Mouse (Mus musculus) embryonic facial prominence, embryonic 13.5 days (tissue): ENCODE data around the gene Ces1b. TPM values are rescaled to one million over a fixed set of nuclear protein-coding genes. Genes with fewer than 3 reads are reported as not detected.

ENCODE experiments used
- ATAC-seq: fragments of 200-750 bp; cut with Nextera tagmentation; 2 replicates; pipeline ENCODE4 v1.8.0; 2017; ENCODE audit warnings: low read depth; ENCODE audit not compliant: insufficient number of reproducible peaks, insufficient read depth, low FRiP score, low TSS enrichment
- H3K27ac ChIP-seq: fragments of 300-500 bp; sonication (generic); 2 replicates; pipeline ENCODE4 v1.5.1; 2015; ENCODE audit warnings: moderate library complexity, mild to moderate bottlenecking, inconsistent platforms
- H3K27me3 ChIP-seq: fragments of 300-500 bp; sonication (generic); 2 replicates; pipeline ENCODE4 v1.6.1; 2015; ENCODE audit warnings: mild to moderate bottlenecking, inconsistent platforms
- H3K36me3 ChIP-seq: fragments of 300-500 bp; sonication (generic); 2 replicates; pipeline ENCODE4 v1.6.1; 2015; ENCODE audit warnings: mild to moderate bottlenecking, inconsistent platforms
- H3K4me1 ChIP-seq: fragments of 300-500 bp; sonication (generic); 2 replicates; pipeline ENCODE4 v1.6.1; 2015; ENCODE audit warnings: inconsistent platforms
- H3K4me2 ChIP-seq: fragments of 300-500 bp; sonication (generic); 2 replicates; pipeline ENCODE4 v1.6.1; 2015; ENCODE audit warnings: moderate library complexity, mild to moderate bottlenecking, inconsistent platforms
- H3K4me3 ChIP-seq: fragments of 300-500 bp; sonication (generic); 2 replicates; pipeline ENCODE4 v1.5.1; 2015; ENCODE audit warnings: mild to moderate bottlenecking, inconsistent platforms
- H3K9ac ChIP-seq: fragments of 300-500 bp; sonication (generic); 2 replicates; pipeline ENCODE4 v1.6.1; 2015; ENCODE audit warnings: mild to moderate bottlenecking, inconsistent platforms
- H3K9me3 ChIP-seq: fragments of 300-500 bp; sonication (generic); 2 replicates; pipeline ENCODE4 v1.6.1; 2016; ENCODE audit warnings: inconsistent platforms
- WGBS: fragments of 180-500 bp; shearing (Covaris S2); methylation state at CpG from one replicate; pipeline ENCODE4 v1.1.7; 2015; ENCODE audit warnings: mixed read lengths; 5-methylcytosine and 5-hydroxymethylcytosine counted together
- polyA plus RNA-seq: library from polyadenylated mRNA; unstranded; fragments of >200 nt; fragmentation: Nextera tagmentation; extraction: Ambion mirVana; gene quantifications from 2 replicates; pipeline ENCODE4 v1.2.1, GENCODE M21; 2015

Ces1b gene
- polyA plus RNA-seq, 1 experiment from 2014 or later = not detected

DNA sequence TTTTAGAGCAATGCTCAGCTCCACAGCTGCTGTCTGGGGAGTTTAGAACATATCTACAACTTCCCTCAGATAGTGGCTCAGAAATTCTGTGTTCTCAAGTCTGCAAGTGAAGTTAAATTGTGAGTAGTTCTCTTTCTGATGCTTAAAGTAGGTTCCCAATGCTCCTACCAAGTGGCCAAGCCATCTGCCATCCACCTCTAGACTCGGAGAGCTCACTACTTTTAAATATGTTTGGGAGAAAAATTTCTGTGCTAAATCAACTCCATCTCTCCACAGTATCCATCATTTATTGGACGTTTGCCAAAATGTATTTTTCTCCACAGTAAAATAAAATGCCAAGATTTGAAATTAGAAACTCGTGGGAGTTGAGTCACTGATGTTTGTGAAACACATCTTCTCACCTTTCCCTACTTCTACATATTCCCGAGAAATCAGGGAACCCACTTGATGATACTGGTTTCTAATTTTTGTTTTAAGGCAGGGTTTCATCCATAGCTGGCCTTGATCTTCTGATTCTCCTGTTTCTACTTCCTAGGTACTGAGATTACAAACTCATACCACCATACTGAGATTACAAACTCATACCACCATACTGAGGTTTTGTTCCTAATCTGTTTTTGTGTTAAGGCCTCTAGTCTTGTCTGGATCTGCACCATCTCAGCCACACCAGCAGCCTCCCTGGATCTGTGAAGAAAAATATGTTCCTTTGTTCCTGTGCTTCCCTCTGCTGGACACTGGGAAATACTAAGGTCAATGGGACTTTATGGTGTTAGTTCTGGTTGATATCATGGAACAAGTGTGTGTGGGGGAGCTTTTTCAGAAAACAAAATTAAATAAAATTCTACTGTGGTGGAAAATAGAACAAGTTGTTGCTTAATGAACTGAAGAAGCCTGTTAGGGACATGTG lies 31.1 kb downstream of the Ces1b start:
- H3K4me1 ChIP-seq = peaks cover 8% of the 10 kb centered on the region; the same call in 1 of the 2 replicates
- H3K9me3 ChIP-seq = no peaks in the 10 kb centered on the region
- no peaks in the 10 kb centered on the region for H3K27me3 ChIP-seq
- no peak overlapping the region for H3K4me3 ChIP-seq
- no peaks in the 10 kb centered on the region for H3K36me3 ChIP-seq
- no peak for ATAC-seq
- no peak overlapping the region for H3K4me2 ChIP-seq
- WGBS = 40% methylated on average over 4 of the region's 4 CpGs
- no peak overlapping the region; the same call in 1 of the 2 replicates for H3K27ac ChIP-seq
- no peak overlapping the region for H3K9ac ChIP-seq

DNA sequence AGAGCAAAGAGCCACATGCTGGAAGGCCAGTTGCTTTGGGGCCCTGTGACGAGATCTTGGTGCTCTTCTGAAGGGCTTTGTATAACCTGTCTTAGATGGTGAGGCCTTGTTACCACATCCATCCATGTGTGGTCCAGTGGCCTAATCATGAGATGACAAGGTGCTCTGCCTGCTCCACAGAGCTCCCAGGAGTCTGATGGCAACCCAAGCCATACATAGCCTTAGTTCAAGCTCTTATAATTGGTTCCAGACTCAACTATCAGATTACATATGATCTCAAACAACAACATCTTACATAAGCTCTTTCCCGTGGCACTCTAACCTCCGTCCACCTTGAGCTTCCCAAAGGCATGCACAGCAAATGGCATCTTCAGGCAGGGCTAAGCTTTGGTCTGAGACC lies 31.7 kb downstream of the Ces1b start, which contains the start of gene Ces1a:
TSS of gene Ces1a (minus strand) at position 101 of the 400 bp plus-strand sequence.
- H3K36me3 ChIP-seq = no peaks in the 10 kb centered on the region
- H3K4me1 ChIP-seq = peaks cover 8% of the 10 kb centered on the region; the same call in 1 of the 2 replicates
- no peak for ATAC-seq
- no peak within 1 kb of the TSS for H3K9ac ChIP-seq
- H3K4me3 ChIP-seq = no peak within 1 kb of the TSS
- no peak within 1 kb of the TSS; the same call in 1 of the 2 replicates for H3K27ac ChIP-seq
- H3K4me2 ChIP-seq = no peak within 1 kb of the TSS
- no peaks in the 10 kb centered on the region for H3K9me3 ChIP-seq
- no peaks in the 10 kb centered on the region for H3K27me3 ChIP-seq
- 28% methylated on average over 3 of the region's 3 CpGs for WGBS

DNA sequence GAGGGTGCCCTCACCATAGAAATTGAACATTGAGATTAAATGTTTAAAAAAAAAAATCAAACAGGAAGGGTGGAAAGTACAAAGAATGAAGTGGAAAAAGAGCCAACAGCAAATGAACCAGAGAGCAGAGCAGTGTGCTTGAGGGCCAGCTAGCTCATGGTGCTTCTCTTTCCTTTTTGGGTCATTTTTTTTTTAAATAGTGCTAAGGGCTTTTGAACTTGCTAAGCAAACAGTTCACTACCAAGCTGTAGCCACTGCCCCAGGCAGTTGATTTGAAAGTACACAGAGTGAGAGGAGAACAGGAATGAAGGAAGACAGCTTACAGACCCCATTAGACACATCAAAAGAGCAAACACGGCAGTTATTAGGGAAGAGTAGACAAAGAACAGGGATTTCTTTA lies 36.7 kb downstream of the Ces1b start:
- H3K4me2 ChIP-seq = no peak overlapping the region
- no peaks in the 10 kb centered on the region for H3K36me3 ChIP-seq
- H3K4me3 ChIP-seq = no peak overlapping the region
- peaks cover 2% of the 10 kb centered on the region; the same call in 1 of the 2 replicates for H3K4me1 ChIP-seq
- no peak overlapping the region for H3K9ac ChIP-seq
- WGBS = 26% methylated on average over 1 of the region's 1 CpGs
- H3K27me3 ChIP-seq = no peaks in the 10 kb centered on the region
- no peaks in the 10 kb centered on the region for H3K9me3 ChIP-seq
- ATAC-seq = no peak
- no peak overlapping the region for H3K27ac ChIP-seq

DNA sequence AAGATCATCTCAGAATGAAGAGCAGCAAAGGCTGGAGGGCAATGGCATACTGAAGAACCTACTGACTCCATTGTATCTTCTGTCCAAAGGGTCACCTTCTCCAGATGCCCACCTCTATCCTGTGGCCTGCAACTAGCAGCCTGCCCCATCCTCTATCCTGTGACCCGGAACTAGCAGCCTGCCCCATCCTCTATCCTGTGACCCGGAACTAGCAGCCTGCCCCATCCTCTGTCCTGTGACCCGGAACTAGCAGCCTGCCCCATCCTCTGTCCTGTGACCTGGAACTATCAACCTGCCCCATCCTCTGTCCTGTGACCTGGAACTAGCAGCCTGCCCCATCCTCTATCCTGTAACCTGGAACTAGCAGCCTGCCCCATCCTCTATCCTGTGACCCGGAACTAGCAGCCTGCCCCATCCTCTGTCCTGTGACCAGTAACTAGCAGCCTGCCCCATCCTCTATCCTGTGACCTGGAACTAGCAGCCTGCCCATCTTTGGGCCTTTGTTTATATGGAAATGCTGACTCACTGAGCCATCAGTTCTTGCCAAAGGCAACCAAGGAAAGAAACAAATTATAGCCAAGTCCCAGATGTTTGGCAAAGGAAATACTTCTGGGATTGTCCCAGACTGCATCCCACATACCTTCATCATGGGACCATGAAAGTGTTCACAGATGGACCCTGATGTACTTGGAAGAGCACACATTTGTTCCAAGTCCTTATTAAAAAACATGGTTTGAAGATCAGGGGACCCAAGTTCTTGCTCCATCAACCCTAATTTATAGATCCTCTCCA lies 38.8 kb downstream of the Ces1b start:
- no peak for ATAC-seq
- 77% methylated on average over 4 of the region's 4 CpGs for WGBS

DNA sequence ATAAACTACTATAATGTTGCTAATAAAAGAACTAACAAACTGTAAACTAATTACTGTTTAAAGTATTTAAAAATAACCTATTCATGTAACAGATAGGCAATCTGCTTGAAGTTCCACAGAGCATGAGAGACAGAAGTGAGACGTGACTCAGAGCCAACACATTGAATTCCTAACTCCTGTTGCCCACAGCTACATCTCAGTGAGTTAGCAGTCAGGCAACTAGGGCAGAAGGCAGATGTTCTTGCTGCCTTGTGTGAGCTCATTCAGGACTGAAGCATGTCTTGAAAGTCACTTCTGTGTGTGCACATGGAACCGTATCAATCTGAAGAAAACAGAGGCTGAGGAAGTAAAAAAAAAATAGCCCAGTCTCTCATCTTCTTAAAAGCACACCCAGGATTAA lies 39.6 kb downstream of the Ces1b start:
- no peak overlapping the region for H3K9ac ChIP-seq
- no peaks in the 10 kb centered on the region for H3K4me1 ChIP-seq
- no peak overlapping the region for H3K27ac ChIP-seq
- no peak overlapping the region for H3K4me2 ChIP-seq
- no peaks in the 10 kb centered on the region for H3K9me3 ChIP-seq
- WGBS = 70% methylated on average over 2 of the region's 2 CpGs
- H3K27me3 ChIP-seq = no peaks in the 10 kb centered on the region
- H3K36me3 ChIP-seq = no peaks in the 10 kb centered on the region
- H3K4me3 ChIP-seq = no peak overlapping the region
- ATAC-seq = no peak

More for the DNA sequence above, 38.8 kb downstream of the Ces1b start:
- Histone ChIP-seq H3K4me2 (no peak overlapping the region), H3K27me3 (no peaks in the 10 kb centered on the region), H3K27ac (no peak overlapping the region), H3K4me3 (no peak overlapping the region), H3K4me1 (no peaks in the 10 kb centered on the region), H3K36me3 (no peaks in the 10 kb centered on the region), H3K9me3 (no peaks in the 10 kb centered on the region), H3K9ac (no peak overlapping the region)

DNA sequence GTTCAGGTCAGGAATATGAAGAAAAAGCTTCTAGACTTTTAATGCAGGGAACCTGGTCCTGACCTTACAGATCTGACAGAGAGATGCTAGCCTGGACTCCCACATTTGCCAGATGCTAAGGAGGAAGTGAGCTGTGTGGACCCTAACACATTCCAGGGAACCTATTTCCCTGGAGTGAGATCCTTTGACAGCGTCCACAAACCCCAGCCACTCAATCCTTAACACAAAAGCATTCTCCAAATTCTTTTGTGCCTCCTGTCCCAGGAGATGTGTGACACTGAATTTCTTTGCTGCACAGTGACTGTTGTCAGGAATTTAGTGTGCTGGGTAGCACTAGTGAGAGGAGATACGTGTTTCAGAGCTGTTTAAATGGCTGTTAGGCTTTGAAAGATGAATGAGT lies 41.0 kb downstream of the Ces1b start:
- 13% methylated on average over 2 of the region's 2 CpGs for WGBS
- no peaks in the 10 kb centered on the region for H3K27me3 ChIP-seq
- H3K9ac ChIP-seq = no peak overlapping the region
- H3K27ac ChIP-seq = no peak overlapping the region
- H3K4me1 ChIP-seq = no peaks in the 10 kb centered on the region
- no peaks in the 10 kb centered on the region for H3K36me3 ChIP-seq
- H3K9me3 ChIP-seq = no peaks in the 10 kb centered on the region
- H3K4me2 ChIP-seq = no peak overlapping the region
- no peak overlapping the region for H3K4me3 ChIP-seq
- no peak for ATAC-seq

DNA sequence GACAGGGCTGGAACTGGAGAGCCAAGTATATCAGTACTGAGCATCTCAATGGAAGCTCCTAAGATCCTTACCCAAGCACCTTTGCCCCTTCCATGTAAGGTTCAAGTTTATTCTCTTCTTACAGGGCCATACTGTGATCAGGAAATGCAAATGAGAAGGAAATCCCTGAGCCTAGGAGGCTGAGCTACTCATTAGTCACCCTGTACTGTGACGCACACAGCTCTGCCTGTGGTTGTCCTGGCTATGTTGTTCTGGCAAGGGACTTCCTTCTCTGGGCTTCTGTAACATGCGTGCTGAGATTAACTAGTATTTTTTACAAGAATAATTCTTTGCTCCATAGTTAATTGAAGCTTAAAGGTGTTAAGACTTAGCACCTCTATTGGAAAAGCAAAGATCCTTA lies 49.2 kb downstream of the Ces1b start:
- H3K9me3 ChIP-seq = no peaks in the 10 kb centered on the region
- H3K27ac ChIP-seq = no peak overlapping the region
- 74% methylated on average over 2 of the region's 2 CpGs for WGBS
- no peak overlapping the region for H3K4me3 ChIP-seq
- H3K4me1 ChIP-seq = no peaks in the 10 kb centered on the region
- no peak overlapping the region for H3K9ac ChIP-seq
- no peaks in the 10 kb centered on the region for H3K27me3 ChIP-seq
- H3K4me2 ChIP-seq = no peak overlapping the region
- no peak for ATAC-seq
- H3K36me3 ChIP-seq = no peaks in the 10 kb centered on the region

DNA sequence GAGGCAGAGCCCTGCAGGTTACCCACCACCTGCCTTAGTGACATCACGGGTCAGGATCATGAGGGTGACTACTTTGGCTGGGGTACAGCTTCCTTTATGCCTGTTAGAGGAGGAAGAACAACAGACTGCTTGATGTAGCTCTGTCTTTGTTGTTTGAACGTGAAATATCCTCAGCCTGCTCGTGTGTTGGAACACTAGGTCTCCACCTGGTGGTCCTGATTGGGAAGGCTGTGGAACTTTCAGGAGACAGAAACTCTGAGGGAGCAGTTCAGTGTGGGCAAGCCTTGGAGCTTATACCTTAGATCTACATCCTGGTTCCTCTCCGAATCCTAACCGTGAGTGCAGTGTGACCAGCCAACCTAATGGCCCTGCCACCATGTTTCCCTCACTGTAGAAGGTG lies 58.1 kb downstream of the Ces1b start:
- H3K4me3 ChIP-seq = no peak overlapping the region
- H3K4me2 ChIP-seq = no peak overlapping the region
- H3K27me3 ChIP-seq = no peaks in the 10 kb centered on the region
- no peaks in the 10 kb centered on the region for H3K36me3 ChIP-seq
- no peaks in the 10 kb centered on the region for H3K9me3 ChIP-seq
- no peak overlapping the region for H3K9ac ChIP-seq
- 68% methylated on average over 5 of the region's 5 CpGs for WGBS
- ATAC-seq = no peak
- no peaks in the 10 kb centered on the region for H3K4me1 ChIP-seq
- no peak overlapping the region for H3K27ac ChIP-seq

DNA sequence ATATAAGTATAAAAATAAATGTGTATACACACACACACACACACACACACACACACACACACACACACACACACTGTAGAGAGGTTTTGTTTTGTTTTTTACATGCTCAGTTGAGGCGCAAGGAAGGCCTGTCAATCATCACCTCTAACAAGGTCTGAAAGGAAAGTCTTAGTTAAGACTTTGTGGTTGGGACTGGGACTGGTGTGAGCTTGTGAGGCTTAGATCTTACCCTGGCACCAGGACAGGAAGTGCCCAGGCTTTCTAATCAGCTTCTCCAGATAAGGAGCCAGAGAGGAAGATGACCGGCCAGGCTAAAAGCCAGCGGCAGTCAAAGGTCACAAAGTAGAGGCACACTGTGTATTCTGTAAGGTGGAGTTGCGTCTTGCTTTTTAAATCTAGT lies 65.5 kb downstream of the Ces1b start:
- H3K9me3 ChIP-seq = no peaks in the 10 kb centered on the region
- H3K4me2 ChIP-seq = no peak overlapping the region
- 66% methylated on average over 4 of the region's 4 CpGs for WGBS
- H3K9ac ChIP-seq = no peak overlapping the region
- H3K27ac ChIP-seq = no peak overlapping the region
- no peak for ATAC-seq
- no peaks in the 10 kb centered on the region for H3K27me3 ChIP-seq
- no peaks in the 10 kb centered on the region for H3K4me1 ChIP-seq
- no peak overlapping the region for H3K4me3 ChIP-seq
- no peaks in the 10 kb centered on the region for H3K36me3 ChIP-seq

DNA sequence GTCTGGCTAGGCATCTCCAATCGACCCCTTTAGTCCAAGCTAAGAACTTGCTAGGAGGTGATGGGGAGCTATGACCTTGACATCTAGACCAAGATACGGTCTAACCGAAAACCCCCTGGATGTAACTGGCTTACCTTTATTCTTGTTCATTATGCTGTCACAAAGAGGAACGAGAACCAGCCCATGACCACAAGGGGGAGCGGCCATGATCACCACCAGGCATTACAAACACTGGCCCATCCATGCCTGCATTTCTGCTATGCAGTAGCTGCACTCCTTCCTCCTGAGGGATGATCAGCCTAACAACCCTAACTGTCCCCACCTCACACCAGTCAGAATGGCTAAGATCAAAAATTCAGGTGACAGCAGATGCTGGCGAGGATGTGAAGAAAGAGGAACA lies 67.6 kb downstream of the Ces1b start:
- no peak overlapping the region for H3K27ac ChIP-seq
- H3K4me1 ChIP-seq = no peaks in the 10 kb centered on the region
- WGBS = 79% methylated on average over 6 of the region's 6 CpGs
- H3K9me3 ChIP-seq = no peaks in the 10 kb centered on the region
- ATAC-seq = no peak
- no peak overlapping the region for H3K4me2 ChIP-seq
- no peak overlapping the region for H3K4me3 ChIP-seq
- no peaks in the 10 kb centered on the region for H3K36me3 ChIP-seq
- H3K27me3 ChIP-seq = no peaks in the 10 kb centered on the region
- no peak overlapping the region for H3K9ac ChIP-seq

DNA sequence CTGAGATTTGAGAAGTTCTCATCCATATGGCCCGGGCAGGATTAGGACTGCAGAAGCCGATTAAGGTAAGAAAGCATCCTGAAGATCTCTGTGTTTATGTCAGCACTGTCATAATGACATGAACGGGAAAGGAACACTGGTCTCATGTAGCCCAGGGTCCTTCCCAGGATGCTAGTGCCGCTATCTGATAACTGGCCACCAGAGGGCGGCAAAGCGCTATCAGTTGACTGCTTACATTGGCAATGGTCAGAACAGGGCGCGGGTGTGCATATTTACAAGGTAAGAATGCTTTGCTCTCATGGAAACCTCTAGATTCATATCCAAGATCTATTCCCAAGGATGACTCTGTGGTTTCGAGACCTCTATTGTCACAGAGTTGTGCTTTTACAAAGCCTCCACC lies 68.4 kb downstream of the Ces1b start:
- Histone ChIP-seq H3K4me1 (no peaks in the 10 kb centered on the region), H3K36me3 (no peaks in the 10 kb centered on the region), H3K27me3 (no peaks in the 10 kb centered on the region), H3K4me3 (no peak overlapping the region), H3K9me3 (no peaks in the 10 kb centered on the region), H3K9ac (no peak overlapping the region), H3K4me2 (no peak overlapping the region), H3K27ac (no peak overlapping the region)
- ATAC-seq = no peak
- 7% methylated on average over 9 of the region's 9 CpGs for WGBS

DNA sequence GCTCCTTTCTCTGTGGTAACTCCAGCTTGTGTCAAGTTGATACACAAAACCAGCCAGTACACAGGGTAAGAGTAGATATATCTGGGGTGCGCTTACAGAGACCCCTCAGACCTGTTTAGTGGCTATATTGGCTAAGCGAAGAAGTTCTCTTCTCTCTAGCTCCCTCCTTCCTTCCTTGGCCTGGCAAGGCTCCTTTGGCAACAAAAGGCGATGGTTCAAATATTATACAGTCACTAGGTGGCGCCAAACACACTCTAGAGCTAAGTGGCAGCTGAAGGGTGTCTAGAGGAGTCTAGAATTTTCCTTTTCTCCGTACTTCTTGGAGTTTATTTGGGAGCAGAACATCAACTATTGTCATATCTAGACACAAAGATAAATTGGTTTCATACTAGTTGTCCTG lies 69.5 kb downstream of the Ces1b start:
- no peak for ATAC-seq
- Histone ChIP-seq H3K36me3 (no peaks in the 10 kb centered on the region), H3K4me2 (no peak overlapping the region), H3K9ac (no peak overlapping the region), H3K27ac (no peak overlapping the region), H3K27me3 (no peaks in the 10 kb centered on the region), H3K4me3 (no peak overlapping the region), H3K4me1 (no peaks in the 10 kb centered on the region), H3K9me3 (no peaks in the 10 kb centered on the region)
- WGBS = 26% methylated on average over 5 of the region's 5 CpGs
